ENCODE assay signal across 9 mouse cellular contexts in genomic region chr5:115516081-115516907, GRCm38 (mm10). TPM values are rescaled to one million over a fixed set of nuclear protein-coding genes. Genes with fewer than 3 reads are reported as not detected.
A peak's percentile ranks its signal among the peaks of the same experiment; 100 is the strongest.
DNase-seq lines count a peak whose midpoint lies in the region; ATAC-seq and TF ChIP-seq lines count a peak whose summit lies in the region.
"Had no signal": no experiment of that assay in that cellular context is flagged by ENCODE, and none has a peak within 500 bp of the region (broad histone marks: within the 10 kb centered on the region; RNA-seq: fewer than 3 reads in every experiment).

No protein-coding gene starts in this region.

- H3K4me3 ChIP-seq in hindbrain, postnatal 0 days (ENCODE audit: low read length) = no peak overlapping the region
- no peak overlapping the region for H3K4me3 ChIP-seq in hindbrain, embryonic 16.5 days (ENCODE audit: low read length)
- peak overlapping the region; percentile 67 for H3K4me3 ChIP-seq in bone marrow, adult 2 months (replicated peaks; ENCODE audit: control insufficient read depth, low read depth, low read length)
- H3K4me3 ChIP-seq in intestine, embryonic 16.5 days (ENCODE audit: low read length) = no peak overlapping the region

- TF ChIP-seq CTCF in hindbrain, postnatal 0 days (IDR thresholded peaks at IDR 0.05; ENCODE audit: low read depth) = no peak
- TF ChIP-seq CTCF in bone marrow, adult 2 months (IDR thresholded peaks at IDR 0.05; ENCODE audit: control insufficient read depth, insufficient read depth, low read length) = no peak

- H3K27ac ChIP-seq in hindbrain, postnatal 0 days = peak overlapping the region; percentile 3; the same call in 1 of the 2 replicates
- no peak overlapping the region for H3K27ac ChIP-seq in hindbrain, embryonic 16.5 days (ENCODE audit: low read depth, low read length)
- peak overlapping the region; percentile 92 for H3K27ac ChIP-seq in bone marrow, adult 2 months (ENCODE audit: control insufficient read depth, insufficient read depth, low read depth, low read length, poor library complexity)
- H3K27ac ChIP-seq in intestine, embryonic 16.5 days (ENCODE audit: low read length) = peak overlapping the region; percentile 86

- no peak overlapping the region for H3K4me2 ChIP-seq in hindbrain, postnatal 0 days (ENCODE audit: low read depth, low read length)
- H3K4me2 ChIP-seq in hindbrain, embryonic 16.5 days (ENCODE audit: low read length) = no peak overlapping the region
- no peak overlapping the region for H3K4me2 ChIP-seq in intestine, embryonic 16.5 days (ENCODE audit: low read depth, low read length)

- no peak for DNase-seq in hindbrain, postnatal 0 days (ENCODE audit: low spot score)
- peak; percentile 80 for DNase-seq in lung, postnatal 10 days
- no peak for DNase-seq in right cerebral cortex, postnatal 10 days (ENCODE audit: low spot score in 2 of 2)
- no peak for DNase-seq in frontal cortex, postnatal 25 days (ENCODE audit: low spot score in 2 of 2)
- DNase-seq in right cerebral cortex, adult 2 months (ENCODE audit: low spot score in 2 of 2) = no peak

- WGBS in hindbrain, postnatal 0 days = 79% methylated on average over 32 of the region's 32 CpGs
- WGBS in hindbrain, embryonic 16.5 days = 81% methylated on average over 32 of the region's 32 CpGs
- WGBS in bone marrow, adult 2 months = 2% methylated on average over 32 of the region's 32 CpGs
- 75% methylated on average over 32 of the region's 32 CpGs for WGBS in intestine, embryonic 16.5 days

- H3K4me1 ChIP-seq in hindbrain, postnatal 0 days (ENCODE audit: insufficient read depth, low read length) = no peaks in the 10 kb centered on the region
- peaks cover 6% of the 10 kb centered on the region for H3K4me1 ChIP-seq in hindbrain, embryonic 16.5 days (ENCODE audit: control insufficient read depth, insufficient read depth, low read depth, low read length)
- H3K4me1 ChIP-seq in bone marrow, adult 2 months (ENCODE audit: control insufficient read depth, insufficient read depth, low read length) = peaks cover 14% of the 10 kb centered on the region
- peaks cover 48% of the 10 kb centered on the region for H3K4me1 ChIP-seq in intestine, embryonic 16.5 days (ENCODE audit: control insufficient read depth, insufficient read depth, low read length)

- no peaks in the 10 kb centered on the region for H3K36me3 ChIP-seq in hindbrain, postnatal 0 days (ENCODE audit: insufficient read depth, low read length)
- H3K36me3 ChIP-seq in hindbrain, embryonic 16.5 days (ENCODE audit: control insufficient read depth, insufficient read depth, low read length) = no peaks in the 10 kb centered on the region
- no peaks in the 10 kb centered on the region for H3K36me3 ChIP-seq in intestine, embryonic 16.5 days (ENCODE audit: control insufficient read depth, insufficient read depth, low read length)

- H3K9me3 ChIP-seq in hindbrain, postnatal 0 days (ENCODE audit: low read length) = no peaks in the 10 kb centered on the region
- H3K9me3 ChIP-seq in hindbrain, embryonic 16.5 days (ENCODE audit: control insufficient read depth, low read length) = no peaks in the 10 kb centered on the region
- H3K9me3 ChIP-seq in intestine, embryonic 16.5 days (ENCODE audit: control insufficient read depth, low read length) = no peaks in the 10 kb centered on the region

- no peak overlapping the region for H3K9ac ChIP-seq in hindbrain, postnatal 0 days (replicated peaks; ENCODE audit: low read length)
- no peak overlapping the region for H3K9ac ChIP-seq in hindbrain, embryonic 16.5 days (ENCODE audit: low read depth, low read length)
- no peak overlapping the region; the same call in 1 of the 2 replicates for H3K9ac ChIP-seq in intestine, embryonic 16.5 days (ENCODE audit: low read depth, low read length)

- H3K27me3 ChIP-seq in hindbrain, postnatal 0 days (ENCODE audit: insufficient read depth, low read length) = no peaks in the 10 kb centered on the region
- no peaks in the 10 kb centered on the region for H3K27me3 ChIP-seq in hindbrain, embryonic 16.5 days (replicated peaks; ENCODE audit: control insufficient read depth, insufficient read depth, low read length)
- no peaks in the 10 kb centered on the region for H3K27me3 ChIP-seq in intestine, embryonic 16.5 days (replicated peaks; ENCODE audit: control insufficient read depth, insufficient read depth, low read length)

- TF ChIP-seq POLR2A in bone marrow, adult 2 months (IDR thresholded peaks at IDR 0.05; ENCODE audit: borderline replicate concordance, control insufficient read depth, low read depth, low read length) = peak; percentile 31; the same call in 1 of the 2 replicates

- no peak for ATAC-seq in hindbrain, postnatal 0 days
- no peak for ATAC-seq in hindbrain, embryonic 16.5 days
- ATAC-seq in intestine, embryonic 16.5 days = no peak

RNA-seq across cellular contexts. Expression of gene Pxn, which starts 9.8 kb away (rescaled TPM):
- 40.6 and 41.0 TPM in 2 replicates for total RNA-seq in hindbrain, postnatal 0 days (2014; rRNA removed)
- polyA plus RNA-seq in hindbrain, postnatal 0 days (2015; fragmentation: Nextera tagmentation; extraction: Ambion mirVana) = 16.8 and 18.0 TPM in 2 replicates
- 19.1 and 23.9 TPM in 2 replicates for polyA plus RNA-seq in hindbrain, embryonic 16.5 days (2015; fragmentation: Nextera tagmentation; extraction: Ambion mirVana)
- 32.5 and 71.6 TPM in 2 replicates for polyA plus RNA-seq in bone marrow, adult 2 months (2011; ENCODE audit: insufficient read depth, insufficient read length, low replicate concordance, missing spikeins)
- 71.9 and 88.2 TPM in 2 replicates for polyA plus RNA-seq in intestine, embryonic 16.5 days (2015; fragmentation: Nextera tagmentation; extraction: Ambion mirVana)

RNA-seq across cellular contexts. Expression of gene Sirt4, which starts 31.8 kb away (rescaled TPM):
- 25.8 and 33.7 TPM in 2 replicates for total RNA-seq in hindbrain, postnatal 0 days (2014; rRNA removed)
- 20.2 and 21.8 TPM in 2 replicates for polyA plus RNA-seq in hindbrain, postnatal 0 days (2015; fragmentation: Nextera tagmentation; extraction: Ambion mirVana)
- polyA plus RNA-seq in hindbrain, embryonic 16.5 days (2015; fragmentation: Nextera tagmentation; extraction: Ambion mirVana) = 24.8 and 26.8 TPM in 2 replicates
- polyA plus RNA-seq in bone marrow, adult 2 months (2011; ENCODE audit: insufficient read depth, insufficient read length, low replicate concordance, missing spikeins) = 9.0 and 13.2 TPM in 2 replicates
- polyA plus RNA-seq in intestine, embryonic 16.5 days (2015; fragmentation: Nextera tagmentation; extraction: Ambion mirVana) = 20.4 and 23.1 TPM in 2 replicates

RNA-seq across cellular contexts. Expression of gene Rplp0, which starts 43.0 kb away (rescaled TPM):
- total RNA-seq in hindbrain, postnatal 0 days (2014; rRNA removed) = 1,557 and 1,861 TPM in 2 replicates
- 786 and 796 TPM in 2 replicates for polyA plus RNA-seq in hindbrain, postnatal 0 days (2015; fragmentation: Nextera tagmentation; extraction: Ambion mirVana)
- polyA plus RNA-seq in hindbrain, embryonic 16.5 days (2015; fragmentation: Nextera tagmentation; extraction: Ambion mirVana) = 814 and 834 TPM in 2 replicates
- 1,167 and 1,244 TPM in 2 replicates for polyA plus RNA-seq in bone marrow, adult 2 months (2011; ENCODE audit: insufficient read depth, insufficient read length, low replicate concordance, missing spikeins)
- 1,506 and 1,615 TPM in 2 replicates for polyA plus RNA-seq in intestine, embryonic 16.5 days (2015; fragmentation: Nextera tagmentation; extraction: Ambion mirVana)

RNA-seq across cellular contexts. Expression of gene Gcn1l1, which starts 48.8 kb away (rescaled TPM):
- total RNA-seq in hindbrain, postnatal 0 days (2014; rRNA removed) = 73.4 and 81.7 TPM in 2 replicates
- 22.8 and 24.3 TPM in 2 replicates for polyA plus RNA-seq in hindbrain, postnatal 0 days (2015; fragmentation: Nextera tagmentation; extraction: Ambion mirVana)
- polyA plus RNA-seq in hindbrain, embryonic 16.5 days (2015; fragmentation: Nextera tagmentation; extraction: Ambion mirVana) = 32.2 and 39.3 TPM in 2 replicates
- 23.3 and 38.4 TPM in 2 replicates for polyA plus RNA-seq in bone marrow, adult 2 months (2011; ENCODE audit: insufficient read depth, insufficient read length, low replicate concordance, missing spikeins)
- polyA plus RNA-seq in intestine, embryonic 16.5 days (2015; fragmentation: Nextera tagmentation; extraction: Ambion mirVana) = 25.5 and 26.3 TPM in 2 replicates

RNA-seq across cellular contexts. Expression of gene Pla2g1b, which starts 50.2 kb away (rescaled TPM):
- total RNA-seq in hindbrain, postnatal 0 days (2014; rRNA removed) = not detected in 2 replicates
- polyA plus RNA-seq in hindbrain, postnatal 0 days (2015; fragmentation: Nextera tagmentation; extraction: Ambion mirVana) = not detected in 2 replicates
- not detected in 2 replicates for polyA plus RNA-seq in hindbrain, embryonic 16.5 days (2015; fragmentation: Nextera tagmentation; extraction: Ambion mirVana)
- polyA plus RNA-seq in bone marrow, adult 2 months (2011; ENCODE audit: insufficient read depth, insufficient read length, low replicate concordance, missing spikeins) = 10.3 TPM in 1 of 2 replicates, not detected in the other
- 1.2 and 1.3 TPM in 2 replicates for polyA plus RNA-seq in intestine, embryonic 16.5 days (2015; fragmentation: Nextera tagmentation; extraction: Ambion mirVana)
- polyA plus RNA-seq: brain, embryonic 14.5 days had no signal
